Comparison of ENCODE assay signal across 11 mouse cellular contexts in genomic region chr2:148631602-148632001, GRCm38 (mm10). TPM values are rescaled to one million over a fixed set of nuclear protein-coding genes. Genes with fewer than 3 reads are reported as not detected.
A peak's percentile ranks its signal among the peaks of the same experiment; 100 is the strongest.
DNase-seq lines count a peak whose midpoint lies in the region; ATAC-seq and TF ChIP-seq lines count a peak whose summit lies in the region.
"Had no signal": no experiment of that assay in that cellular context is flagged by ENCODE, and none has a peak within 500 bp of the region (broad histone marks: within the 10 kb centered on the region; RNA-seq: fewer than 3 reads in every experiment).

No protein-coding gene starts in this region.

- no peak for TF ChIP-seq POLR2A in cerebellum, adult 2 months (IDR thresholded peaks at IDR 0.05; ENCODE audit: borderline replicate concordance, insufficient read depth, low read length)

- H3K9me3 ChIP-seq in kidney, embryonic 16.5 days (ENCODE audit: low read length) = no peaks in the 10 kb centered on the region
- H3K9me3 ChIP-seq in hindbrain, embryonic 12.5 days (replicated peaks) = no peaks in the 10 kb centered on the region
- H3K9me3 ChIP-seq: forebrain, embryonic 12.5 days; liver, embryonic 13.5 days had no signal

- no peaks in the 10 kb centered on the region for H3K27me3 ChIP-seq in kidney, embryonic 16.5 days (ENCODE audit: insufficient read depth, low read length)
- H3K27me3 ChIP-seq in hindbrain, embryonic 12.5 days = no peaks in the 10 kb centered on the region
- no peaks in the 10 kb centered on the region for H3K27me3 ChIP-seq in cerebellum, adult 2 months (ENCODE audit: control insufficient read depth, insufficient read depth, low read length)
- H3K27me3 ChIP-seq: forebrain, embryonic 12.5 days; liver, embryonic 13.5 days had no signal

- H3K4me3 ChIP-seq in kidney, embryonic 16.5 days (ENCODE audit: low read length) = no peak overlapping the region
- H3K4me3 ChIP-seq in hindbrain, embryonic 12.5 days = no peak overlapping the region
- H3K4me3 ChIP-seq in cerebellum, adult 2 months (replicated peaks; ENCODE audit: insufficient read depth, low read depth, low read length) = no peak overlapping the region
- H3K4me3 ChIP-seq: forebrain, embryonic 12.5 days; liver, embryonic 13.5 days had no signal

- WGBS in kidney, embryonic 16.5 days = 86% methylated on average over 3 of the region's 3 CpGs
- 98% methylated on average over 3 of the region's 3 CpGs for WGBS in hindbrain, embryonic 12.5 days
- WGBS in cerebellum, adult 2 months = 68% methylated on average over 3 of the region's 3 CpGs

- H3K27ac ChIP-seq in kidney, embryonic 16.5 days (ENCODE audit: low read length) = no peak overlapping the region
- no peak overlapping the region for H3K27ac ChIP-seq in hindbrain, embryonic 12.5 days
- no peak overlapping the region for H3K27ac ChIP-seq in cerebellum, adult 2 months (ENCODE audit: insufficient read depth, low read length)
- H3K27ac ChIP-seq: forebrain, embryonic 12.5 days; liver, embryonic 13.5 days had no signal

- no peaks in the 10 kb centered on the region for H3K36me3 ChIP-seq in kidney, embryonic 16.5 days (ENCODE audit: insufficient read depth, low read length)
- H3K36me3 ChIP-seq in hindbrain, embryonic 12.5 days = no peaks in the 10 kb centered on the region
- H3K36me3 ChIP-seq: forebrain, embryonic 12.5 days; liver, embryonic 13.5 days had no signal

- intact Hi-C loops in heart, postnatal 14 days (cut with DNase I) = no loop called here

- DNase-seq in adrenal gland, adult (ENCODE audit: inconsistent age in 2 of 2, low spot score in 1 of 2) = peak; percentile 14 to 49
- no peak for DNase-seq in adrenal gland, adult 8-10 months
- peak; percentile 25 for DNase-seq in kidney, adult 11 months
- DNase-seq in 3T3-L1 (ENCODE audit: low read depth, low spot score) = peak; percentile 53
- peak; percentile 7 to 19 for DNase-seq in heart, postnatal 14 days
- no peak for DNase-seq in cerebellum, adult 2 months
- DNase-seq: liver, embryonic 13.5 days had no signal

- no peak for ATAC-seq in kidney, embryonic 16.5 days (ENCODE audit: low FRiP score, low TSS enrichment)
- no peak for ATAC-seq in hindbrain, embryonic 12.5 days (ENCODE audit: low FRiP score)
- ATAC-seq: intestine, postnatal 0 days had no signal

- H3K4me2 ChIP-seq in kidney, embryonic 16.5 days (replicated peaks; ENCODE audit: low read depth, low read length) = no peak overlapping the region
- H3K4me2 ChIP-seq in hindbrain, embryonic 12.5 days (replicated peaks) = no peak overlapping the region
- H3K4me2 ChIP-seq: forebrain, embryonic 12.5 days; liver, embryonic 13.5 days had no signal

- no peak for TF ChIP-seq CTCF in cerebellum, adult 2 months (IDR thresholded peaks at IDR 0.05; ENCODE audit: borderline replicate concordance, insufficient read depth, low read depth, low read length)

- H3K9ac ChIP-seq in kidney, embryonic 16.5 days (replicated peaks; ENCODE audit: low read length) = no peak overlapping the region
- no peak overlapping the region for H3K9ac ChIP-seq in hindbrain, embryonic 12.5 days
- H3K9ac ChIP-seq: forebrain, embryonic 12.5 days; liver, embryonic 13.5 days had no signal

- no peaks in the 10 kb centered on the region for H3K4me1 ChIP-seq in kidney, embryonic 16.5 days (ENCODE audit: insufficient read depth, low read length)
- no peaks in the 10 kb centered on the region for H3K4me1 ChIP-seq in hindbrain, embryonic 12.5 days
- H3K4me1 ChIP-seq in cerebellum, adult 2 months (ENCODE audit: control insufficient read depth, insufficient read depth, low read length) = no peaks in the 10 kb centered on the region
- H3K4me1 ChIP-seq: forebrain, embryonic 12.5 days; liver, embryonic 13.5 days had no signal

RNA-seq across cellular contexts. Expression of gene Nxt1, which starts 40.8 kb away (rescaled TPM):
- total RNA-seq in adrenal gland, adult 8-10 months (2022) = 10 to 100 TPM; 17.4 to 22.0 (median 18.0) TPM
- 90.4 and 98.0 TPM in 2 replicates for polyA plus RNA-seq in kidney, embryonic 16.5 days (2015; fragmentation: Nextera tagmentation; extraction: Ambion mirVana)
- total RNA-seq in heart, postnatal 14 days (2021) = 1 to 10 TPM; 6.5 to 7.7 TPM
- 70.5 and 72.4 TPM in 2 replicates for polyA plus RNA-seq in hindbrain, embryonic 12.5 days (2016; fragmentation: Nextera tagmentation; extraction: Ambion mirVana)
- polyA plus RNA-seq in cerebellum, adult 2 months (2012; rRNA removed) = 26.8 and 27.8 TPM in 2 replicates

RNA-seq across cellular contexts. Expression of gene Gzf1, which starts 49.2 kb away (rescaled TPM):
- total RNA-seq in adrenal gland, adult 8-10 months (2022) = 10 to 100 TPM; 27.1 to 53.7 (median 40.1) TPM
- polyA plus RNA-seq in kidney, embryonic 16.5 days (2015; fragmentation: Nextera tagmentation; extraction: Ambion mirVana) = 25.2 and 25.7 TPM in 2 replicates
- total RNA-seq in heart, postnatal 14 days (2021) = 10 to 100 TPM; 20.6 to 21.3 TPM
- 21.4 and 22.5 TPM in 2 replicates for polyA plus RNA-seq in hindbrain, embryonic 12.5 days (2016; fragmentation: Nextera tagmentation; extraction: Ambion mirVana)
- 17.8 and 18.7 TPM in 2 replicates for polyA plus RNA-seq in cerebellum, adult 2 months (2012; rRNA removed)

Comparison
In these comparisons a context has a peak if more than half of its experiments do, and no peak if none do; other contexts are left out.
1. DNase-seq: peak in adrenal gland, adult (2 of 2), kidney, adult 11 months (single experiment), 3T3-L1 (single experiment) and heart, postnatal 14 days (2 of 2); none in adrenal gland, adult 8-10 months (single experiment) and cerebellum, adult 2 months (0 of 2).